Mouse (Mus musculus) limb, embryonic 10.5 days (tissue): Measurements from ENCODE around the gene Flcn. TPM values are rescaled to one million over a fixed set of nuclear protein-coding genes. Genes with fewer than 3 reads are reported as not detected.

Experiments
- DNase-seq: peaks from one replicate; pipeline ENCODE4 v3.0.0-alpha.2; 2017; ENCODE audit warnings: low spot score
- H3K27ac ChIP-seq: fragments of 300-500 bp; sonication (generic); 2 replicates; pipeline ENCODE4 v1.5.1; 2016; ENCODE audit warnings: mild to moderate bottlenecking
- H3K27me3 ChIP-seq: fragments of 300-500 bp; sonication (generic); 2 replicates; pipeline ENCODE4 v1.6.1; 2016; ENCODE audit warnings: low read depth, mild to moderate bottlenecking; ENCODE audit not compliant: poor library complexity, severe bottlenecking
- H3K36me3 ChIP-seq: fragments of 300-500 bp; sonication (generic); 2 replicates; pipeline ENCODE4 v1.6.1; 2016; ENCODE audit warnings: mild to moderate bottlenecking, moderate library complexity
- H3K4me1 ChIP-seq: fragments of 300-500 bp; sonication (generic); 2 replicates; pipeline ENCODE4 v1.6.1; 2016
- H3K4me3 ChIP-seq: fragments of 300-500 bp; sonication (generic); 2 replicates; pipeline ENCODE4 v1.5.1; 2016; ENCODE audit warnings: mild to moderate bottlenecking, moderate library complexity
- H3K9me3 ChIP-seq: fragments of 300-500 bp; sonication (generic); replicated peaks from 2 replicates; pipeline ENCODE4 v1.6.1; 2016; ENCODE audit warnings: mild to moderate bottlenecking
- WGBS: fragments of 180-500 bp; shearing (Covaris S2); methylation state at CpG from one replicate; pipeline ENCODE4 v1.1.7; 2016; 5-methylcytosine and 5-hydroxymethylcytosine counted together
- polyA plus RNA-seq: library from polyadenylated mRNA; unstranded; fragments of >200 nt; fragmentation: Nextera tagmentation; extraction: Ambion mirVana; gene quantifications from 2 replicates; pipeline ENCODE4 v1.2.1, GENCODE M21; 2016

The Flcn gene
- polyA plus RNA-seq, 1 experiment from 2014 or later, result 36.6 TPM

DNA sequence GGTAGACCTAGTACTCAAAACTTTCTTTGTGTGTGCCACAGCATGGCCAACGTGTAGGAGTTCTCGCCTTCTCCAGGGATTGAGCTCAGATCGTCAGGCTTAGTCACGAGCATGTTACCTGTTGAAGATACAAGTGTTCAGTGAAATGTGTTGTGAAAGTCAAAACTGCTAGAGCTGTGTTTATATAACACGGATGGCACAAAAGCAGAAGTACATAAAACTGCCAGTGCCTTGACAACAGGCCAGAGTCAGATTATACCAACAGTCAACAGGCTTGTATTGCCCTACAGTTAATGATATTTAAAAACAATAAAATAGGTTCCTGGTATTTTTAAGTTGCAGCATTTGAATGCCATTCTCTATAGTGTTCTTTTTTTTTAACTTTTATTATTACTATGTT, 64.0 kb downstream of the Flcn start:
- 94% methylated on average over 5 of the region's 5 CpGs for WGBS
- H3K27ac ChIP-seq, result no peak overlapping the region
- H3K4me1 ChIP-seq, result no peaks in the 10 kb centered on the region
- no peak overlapping the region for H3K4me3 ChIP-seq
- H3K27me3 ChIP-seq, result no peaks in the 10 kb centered on the region
- peaks cover 83% of the 10 kb centered on the region for H3K36me3 ChIP-seq
- no peaks in the 10 kb centered on the region for H3K9me3 ChIP-seq
- no peak for DNase-seq

DNA sequence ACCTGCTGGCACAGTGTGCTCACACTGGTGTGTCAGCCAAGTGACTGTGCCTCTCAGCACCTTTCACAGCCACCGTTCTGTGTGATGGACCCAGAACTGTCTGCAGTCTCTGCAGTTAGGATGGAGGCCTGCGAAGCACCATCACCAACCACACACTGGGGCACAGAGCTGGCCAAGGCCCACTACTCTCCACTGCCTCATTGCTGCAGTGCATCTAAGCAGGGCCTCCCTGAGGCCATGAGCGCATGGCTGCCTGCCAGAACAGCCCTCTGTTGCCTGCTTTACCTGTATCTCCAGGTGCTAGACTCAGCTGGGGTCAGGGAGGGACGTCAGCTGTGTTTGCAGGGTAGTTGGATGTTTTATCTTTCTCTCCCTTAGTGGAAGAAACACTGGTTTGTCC, 65.4 kb downstream of the Flcn start:
- Histone ChIP-seq H3K36me3 (peaks cover 83% of the 10 kb centered on the region), H3K27me3 (no peaks in the 10 kb centered on the region), H3K27ac (no peak overlapping the region), H3K9me3 (no peaks in the 10 kb centered on the region), H3K4me1 (no peaks in the 10 kb centered on the region), H3K4me3 (no peak overlapping the region)
- 93% methylated on average over 4 of the region's 4 CpGs for WGBS
- DNase-seq, result no peak

DNA sequence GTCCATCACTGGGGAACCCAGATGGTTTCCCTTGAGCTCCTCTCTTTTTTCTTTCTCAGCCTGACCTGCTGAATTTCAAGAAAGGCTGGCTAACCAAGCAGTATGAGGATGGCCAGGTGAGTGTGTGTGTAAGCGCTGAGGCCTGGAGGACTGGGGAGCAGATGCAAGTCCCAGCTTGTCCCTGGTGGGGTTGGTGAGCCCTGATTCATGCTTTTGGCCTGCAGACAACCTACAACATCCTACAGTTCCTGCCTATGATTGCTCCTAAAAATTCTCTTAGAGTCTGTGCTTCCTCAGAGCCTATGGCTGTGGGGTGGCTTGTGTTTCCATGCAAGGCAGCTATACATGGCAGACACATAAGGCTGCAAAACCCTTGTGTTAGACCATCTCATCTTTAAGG, 66.1 kb downstream of the Flcn start:
- Histone ChIP-seq H3K4me3 (no peak overlapping the region), H3K4me1 (no peaks in the 10 kb centered on the region), H3K9me3 (no peaks in the 10 kb centered on the region), H3K27me3 (no peaks in the 10 kb centered on the region), H3K36me3 (peaks cover 83% of the 10 kb centered on the region), H3K27ac (no peak overlapping the region)
- WGBS, result 96% methylated on average over 1 of the region's 1 CpGs
- no peak for DNase-seq

DNA sequence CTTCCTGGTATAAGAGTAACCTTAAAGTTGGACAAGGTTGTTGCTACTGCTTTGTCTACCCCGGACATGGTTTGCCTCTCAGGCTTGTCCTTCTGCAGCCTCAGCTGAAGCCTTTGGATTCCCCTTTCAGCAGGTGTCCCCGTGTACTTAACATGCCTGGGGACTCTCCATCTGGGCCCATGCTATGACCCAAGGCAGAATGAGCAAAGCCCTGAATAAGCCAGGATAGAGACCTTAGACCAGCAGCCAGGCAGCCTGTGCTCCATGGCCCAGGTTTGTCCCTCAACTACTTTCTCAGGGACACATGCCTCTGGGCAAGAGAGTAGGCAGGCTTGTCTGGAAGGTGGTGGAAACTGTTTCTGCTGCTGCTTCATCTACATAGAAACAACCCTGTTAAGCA, 66.5 kb downstream of the Flcn start:
- Histone ChIP-seq H3K27me3 (no peaks in the 10 kb centered on the region), H3K9me3 (no peaks in the 10 kb centered on the region), H3K36me3 (peaks cover 84% of the 10 kb centered on the region), H3K27ac (no peak overlapping the region), H3K4me1 (no peaks in the 10 kb centered on the region), H3K4me3 (no peak overlapping the region)
- 91% methylated on average over 2 of the region's 2 CpGs for WGBS
- no peak for DNase-seq

DNA sequence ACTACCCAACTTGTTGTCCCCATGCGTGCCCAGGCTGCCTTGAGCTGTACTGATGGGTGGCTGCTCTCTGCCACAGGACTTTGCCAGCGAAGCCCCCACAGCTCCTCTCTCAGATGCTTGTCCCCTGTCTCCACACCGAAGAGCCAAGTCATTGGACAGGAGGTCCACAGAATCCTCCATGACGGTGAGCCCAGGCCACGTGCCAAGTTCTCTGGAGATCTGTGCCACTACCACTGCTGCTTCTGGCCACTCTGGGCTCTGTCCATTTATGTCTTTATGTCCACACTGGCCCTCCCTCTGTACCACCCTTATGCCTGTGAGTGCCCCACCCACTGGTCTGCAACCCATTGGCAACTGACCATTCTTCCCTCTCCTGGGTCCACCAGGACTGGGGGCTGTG, 67.9 kb downstream of the Flcn start:
- no peak overlapping the region for H3K4me3 ChIP-seq
- no peaks in the 10 kb centered on the region for H3K27me3 ChIP-seq
- H3K27ac ChIP-seq, result no peak overlapping the region
- no peak for DNase-seq
- H3K9me3 ChIP-seq, result no peaks in the 10 kb centered on the region
- WGBS, result 96% methylated on average over 5 of the region's 5 CpGs
- peaks cover 91% of the 10 kb centered on the region for H3K36me3 ChIP-seq
- H3K4me1 ChIP-seq, result no peaks in the 10 kb centered on the region

Other genes with a start within 250 kb of the Flcn start
- gene Olfr222, start 233.8 kb downstream of the Flcn start, polyA plus RNA-seq, result not detected in 2 replicates
- not detected in 2 replicates for gene Olfr223, start 216.7 kb downstream of the Flcn start, polyA plus RNA-seq
- 52.3 and 62.9 TPM in 2 replicates for gene Mprip, start 148.7 kb downstream of the Flcn start, polyA plus RNA-seq
- gene Pld6, start 22.4 kb downstream of the Flcn start, polyA plus RNA-seq, result 4.5 and 4.9 TPM in 2 replicates
- gene Nt5m, start 29.4 kb upstream of the Flcn start, polyA plus RNA-seq, result 34.8 and 41.8 TPM in 2 replicates
- 245 and 248 TPM in 2 replicates for gene Cops3, start 29.8 kb upstream of the Flcn start, polyA plus RNA-seq
- gene Med9, start 138.2 kb upstream of the Flcn start, polyA plus RNA-seq, result 50.1 and 55.7 TPM in 2 replicates
- gene Rasd1, start 154.9 kb upstream of the Flcn start, polyA plus RNA-seq, result 1.0 and 1.1 TPM in 2 replicates
- gene Pemt, start 236.5 kb upstream of the Flcn start, polyA plus RNA-seq, result 5.3 and 7.5 TPM in 2 replicates